Mouse (Mus musculus) ovary, adult 2 months (tissue): Measurements from ENCODE around the gene Apex1. TPM values are rescaled to one million over a fixed set of nuclear protein-coding genes. Genes with fewer than 3 reads are reported as not detected.

Source experiments
- polyA plus RNA-seq: library from polyadenylated mRNA; depleted of rRNA; stranded (reverse); fragments of >200 nt; gene quantifications from 2 replicates; pipeline ENCODE4 v1.2.3, GENCODE M21; 2012; rRNA removed

The Apex1 gene
- 48.2 and 69.0 TPM in 2 replicates for polyA plus RNA-seq

DNA sequence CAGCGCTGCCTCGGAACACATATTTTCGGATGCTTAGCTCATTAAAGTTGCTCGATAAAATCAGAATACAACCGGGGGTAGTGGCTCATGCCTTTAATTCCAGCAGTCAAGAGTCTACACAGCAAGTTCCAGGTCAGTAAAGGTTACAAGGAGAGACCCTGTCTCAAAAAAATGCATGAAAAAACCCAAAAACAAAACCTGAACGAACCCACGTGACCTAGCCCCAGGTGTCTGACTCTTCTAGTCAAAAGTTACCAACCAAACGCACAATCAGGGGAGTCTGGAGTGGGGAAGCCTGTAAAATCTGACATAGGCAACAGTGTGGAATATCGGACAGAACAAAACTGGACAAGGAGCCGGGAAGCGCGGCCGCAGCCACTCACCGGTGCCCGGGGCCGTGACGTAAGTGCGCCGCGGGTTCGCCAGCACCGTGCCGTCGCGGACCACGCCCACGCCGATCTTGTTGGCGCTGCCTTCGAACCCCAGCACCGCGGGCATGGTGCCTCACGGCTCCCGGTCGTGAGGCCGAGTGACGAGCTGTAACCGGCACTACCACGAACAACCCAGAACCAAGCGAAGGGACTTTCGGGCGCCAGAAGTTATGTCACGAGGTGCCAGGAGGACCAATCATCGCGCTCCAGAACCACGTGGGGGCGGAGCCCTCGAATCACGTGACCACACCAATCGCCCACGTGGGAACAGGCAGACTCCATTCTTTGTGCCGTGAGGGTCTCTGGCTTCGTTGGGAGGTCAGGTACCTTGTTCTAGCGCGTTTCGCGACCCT is at the start of gene Apex1, which contains the start of gene Osgep:
Gene Apex1, plus strand, starts transcription at position 688 of the 784 bp plus-strand sequence.
Gene Osgep, minus strand, starts transcription at position 613 of the 784 bp plus-strand sequence.

GRCm38 (mm10) chr14:50897374-50897765 is 27.4 kb upstream of the Apex1 start, which contains the start of gene Klhl33:
Klhl33 (minus strand) TSS chr14:50897507.

GRCm38 (mm10) chr14:50930754-50931492 is 6.2 kb downstream of the Apex1 start, which contains the start of the genes Pip4p1 and Pnp:
Pip4p1 (minus strand) TSS chr14:50930856.
Pnp (plus strand) TSS chr14:50931082.

DNA sequence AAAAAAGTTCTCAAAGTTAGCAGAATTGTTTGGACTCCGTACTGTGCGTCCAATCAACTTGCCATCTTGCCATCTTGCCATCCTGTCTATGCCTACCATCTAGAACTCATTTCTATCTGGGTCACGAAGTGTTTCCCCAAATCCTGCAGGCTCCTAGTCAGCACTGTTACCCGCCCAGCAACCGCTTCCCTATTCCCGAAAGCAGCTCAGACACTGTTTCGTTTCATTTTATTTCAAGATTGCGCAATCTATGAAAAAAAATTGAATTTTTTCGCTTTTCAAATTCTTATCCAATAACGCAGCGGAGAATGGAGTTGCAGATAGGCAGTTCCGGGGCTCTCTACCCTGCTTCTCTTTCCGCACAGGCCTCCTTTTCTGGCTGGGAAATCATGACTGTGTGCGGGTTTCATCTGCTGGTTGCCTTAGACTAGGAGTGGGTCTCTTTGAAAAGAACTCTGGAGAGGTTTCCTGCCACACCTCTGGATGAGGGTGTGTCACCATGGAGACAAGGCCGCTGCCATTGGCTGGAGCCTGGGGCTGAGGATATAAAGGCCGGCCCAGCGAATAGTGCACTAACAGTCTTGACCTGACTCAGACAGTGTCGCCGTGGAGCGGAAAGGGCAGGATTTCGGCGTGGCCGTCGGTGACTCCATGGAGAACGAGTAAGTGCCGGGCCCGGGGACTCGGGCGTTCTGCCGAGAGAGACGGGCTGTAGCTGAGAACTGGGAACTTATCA is 19.3 kb downstream of the Apex1 start, which contains the start of gene Gm49342:
Gene Gm49342, plus strand, starts transcription at position 586 of the 736 bp plus-strand sequence.

DNA sequence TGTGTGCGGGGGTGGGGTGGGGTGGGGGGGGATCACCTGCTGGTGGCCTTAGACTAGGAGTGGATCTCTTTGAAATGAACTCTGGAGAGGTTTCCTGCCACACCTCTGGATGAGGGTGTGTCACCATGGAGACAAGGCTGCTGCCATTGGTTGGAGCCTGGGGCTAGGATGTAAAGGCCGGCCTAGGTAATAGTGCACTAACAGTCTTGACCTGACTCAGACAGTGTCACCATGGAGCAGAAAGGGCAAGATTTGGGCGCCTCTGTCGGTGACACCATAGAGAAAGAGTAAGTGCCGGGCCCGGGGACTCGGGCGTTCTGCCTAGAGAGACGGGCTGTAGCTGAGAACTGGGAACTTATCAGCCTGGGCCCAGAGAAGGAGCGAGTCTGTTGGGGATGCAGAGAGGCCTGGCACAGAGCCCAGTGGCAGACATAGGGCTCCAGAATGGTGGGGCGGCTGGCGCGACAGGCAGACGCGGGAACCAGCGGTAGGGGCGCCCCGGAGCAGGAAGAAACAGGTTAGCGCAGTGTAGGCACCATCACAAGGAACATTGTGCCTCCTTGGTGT is 31.3 kb downstream of the Apex1 start, which contains the start of gene Pnp2:
Gene Pnp2, plus strand, starts transcription at position 51 of the 567 bp plus-strand sequence.

Other genes starting within 250 kb of the Apex1 start
- not detected in 2 replicates for gene Olfr747, start 231.8 kb upstream of the Apex1 start, polyA plus RNA-seq
- not detected in 2 replicates for gene Olfr748, start 217.6 kb upstream of the Apex1 start, polyA plus RNA-seq
- gene Olfr749, start 179.9 kb upstream of the Apex1 start, polyA plus RNA-seq, result not detected in 2 replicates
- gene Ttc5, start 139.4 kb upstream of the Apex1 start, polyA plus RNA-seq, result 34.1 and 35.8 TPM in 2 replicates
- 0.12 TPM in 1 of 2 replicates, not detected in the other for gene Ccnb1ip1, start 117.2 kb upstream of the Apex1 start, polyA plus RNA-seq
- gene Parp2, start 117.1 kb upstream of the Apex1 start, polyA plus RNA-seq, result 9.4 and 12.8 TPM in 2 replicates
- 31.4 and 33.2 TPM in 2 replicates for gene Tep1, start 54.4 kb upstream of the Apex1 start, polyA plus RNA-seq
- gene Klhl33, start 27.5 kb upstream of the Apex1 start, polyA plus RNA-seq, result 0.29 and 0.79 TPM in 2 replicates
- 182 and 229 TPM in 2 replicates for gene Osgep, start 75 bp upstream of the Apex1 start, polyA plus RNA-seq
- 108 and 127 TPM in 2 replicates for gene Pip4p1, start 5.9 kb downstream of the Apex1 start, polyA plus RNA-seq
- gene Pnp, start 6.1 kb downstream of the Apex1 start, polyA plus RNA-seq, result 26.6 and 29.7 TPM in 2 replicates
- gene Gm49342, start 19.5 kb downstream of the Apex1 start, polyA plus RNA-seq, result 2.0 TPM in 1 of 2 replicates, not detected in the other
- 0.19 and 0.47 TPM in 2 replicates for gene Pnp2, start 31.0 kb downstream of the Apex1 start, polyA plus RNA-seq
- gene Rnase10, start 82.8 kb downstream of the Apex1 start, polyA plus RNA-seq, result 0.10 TPM in 1 of 2 replicates, not detected in the other
- gene Rnase9, start 116.9 kb downstream of the Apex1 start, polyA plus RNA-seq, result not detected in 2 replicates
- not detected in 2 replicates for gene Rnase11, start 125.2 kb downstream of the Apex1 start, polyA plus RNA-seq
- not detected in 2 replicates for gene Rnase12, start 132.7 kb downstream of the Apex1 start, polyA plus RNA-seq
- gene Olfr750, start 149.5 kb downstream of the Apex1 start, polyA plus RNA-seq, result not detected in 2 replicates
- 110 and 159 TPM in 2 replicates for gene Rnase4, start 166.1 kb downstream of the Apex1 start, polyA plus RNA-seq
- gene Ang, start 166.2 kb downstream of the Apex1 start, polyA plus RNA-seq, result 10.7 and 12.1 TPM in 2 replicates
- gene Eddm3b, start 189.5 kb downstream of the Apex1 start, polyA plus RNA-seq, result 0.15 TPM in 1 of 2 replicates, not detected in the other
- 3.7 and 4.9 TPM in 2 replicates for gene Rnase6, start 198.9 kb downstream of the Apex1 start, polyA plus RNA-seq
- gene Rnase1, start 221.8 kb downstream of the Apex1 start, polyA plus RNA-seq, result 1.7 and 3.5 TPM in 2 replicates
- gene Rnase2b, start 237.3 kb downstream of the Apex1 start, polyA plus RNA-seq, result not detected in 2 replicates